Mouse (Mus musculus): Measurements from ENCODE around the gene Rfc5. TPM values are rescaled to one million over a fixed set of nuclear protein-coding genes. Genes with fewer than 3 reads are reported as not detected.

The Rfc5 gene
- total and polyA plus RNA-seq, 3 experiments = 6.7 to 10.0 (median 8.6) TPM

DNA sequence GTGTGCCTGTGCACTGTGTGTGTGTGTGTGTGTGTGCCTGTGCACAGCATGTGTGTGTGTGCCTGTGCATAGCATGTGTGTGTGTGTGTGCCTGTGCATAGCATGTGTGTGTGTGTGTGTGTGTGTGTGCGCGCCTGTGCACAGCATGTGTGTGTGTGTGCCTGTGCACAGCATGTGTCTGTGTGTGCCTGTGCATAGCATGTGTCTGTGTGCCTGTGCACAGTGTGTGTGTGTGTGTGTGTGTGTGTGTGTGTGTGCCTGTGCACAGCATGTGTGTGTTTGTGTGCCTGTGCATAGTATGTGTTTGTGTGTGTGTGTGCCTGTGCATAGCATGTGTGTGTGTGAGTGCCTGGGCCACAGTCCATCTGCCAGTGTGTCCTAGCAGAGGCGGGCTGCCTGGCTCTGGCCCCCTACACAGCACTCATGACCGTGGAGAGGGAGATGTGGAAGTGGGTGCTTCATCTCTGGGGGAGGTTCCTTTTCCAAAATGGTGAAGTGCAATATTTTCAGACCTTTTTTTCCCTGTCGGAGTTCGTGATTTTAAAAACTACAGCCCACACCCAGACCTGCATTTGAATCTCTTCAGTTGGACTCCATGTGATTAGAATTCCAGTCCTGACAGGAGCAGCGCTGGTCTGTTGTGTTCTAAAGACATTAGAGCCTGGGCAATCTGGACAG lies 14.3 kb downstream of the Rfc5 start:
- DNase-seq = no peak

DNA sequence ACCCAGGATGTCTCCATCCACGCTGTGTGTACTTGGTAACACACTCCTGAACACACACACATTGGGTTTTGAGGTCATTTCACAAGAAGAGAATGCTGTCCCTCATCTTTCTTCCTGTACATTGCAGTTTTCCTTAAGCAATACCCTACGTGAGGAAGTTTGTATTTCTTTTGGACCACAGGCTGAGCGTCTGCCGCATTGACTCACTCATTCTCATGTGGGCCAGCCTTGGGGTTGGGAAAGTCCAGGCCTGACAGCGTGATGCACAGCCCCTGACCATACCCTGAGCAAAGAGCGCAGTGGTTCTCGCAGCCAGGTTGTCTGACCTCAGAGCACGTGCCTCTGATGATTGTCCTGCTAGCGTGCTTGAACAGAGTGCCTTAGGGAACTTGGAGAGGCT lies 15.4 kb downstream of the Rfc5 start:
- no peak for DNase-seq

DNA sequence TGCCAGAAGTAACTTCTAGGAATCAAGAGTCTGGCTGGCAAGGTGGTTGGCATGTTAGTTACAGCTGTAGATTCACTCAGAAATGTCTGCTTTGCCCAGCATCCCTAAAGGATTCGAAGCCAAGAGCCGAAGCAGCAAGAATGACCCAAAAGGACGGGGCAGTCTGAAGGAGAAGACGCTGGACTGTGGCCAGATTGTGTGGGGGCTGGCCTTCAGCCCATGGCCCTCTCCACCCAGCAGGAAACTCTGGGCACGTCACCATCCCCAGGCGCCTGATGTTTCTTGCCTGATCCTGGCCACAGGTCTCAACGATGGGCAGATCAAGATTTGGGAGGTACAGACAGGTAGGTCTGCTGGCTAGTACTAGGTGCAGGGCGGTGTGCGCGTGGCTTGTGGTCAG lies 18.3 kb downstream of the Rfc5 start:
- peak; percentile 55 for DNase-seq

- no peak for DNase-seq
Measured at GRCm38 (mm10) chr5:117367206-117367605, 21.6 kb downstream of the Rfc5 start.

DNA sequence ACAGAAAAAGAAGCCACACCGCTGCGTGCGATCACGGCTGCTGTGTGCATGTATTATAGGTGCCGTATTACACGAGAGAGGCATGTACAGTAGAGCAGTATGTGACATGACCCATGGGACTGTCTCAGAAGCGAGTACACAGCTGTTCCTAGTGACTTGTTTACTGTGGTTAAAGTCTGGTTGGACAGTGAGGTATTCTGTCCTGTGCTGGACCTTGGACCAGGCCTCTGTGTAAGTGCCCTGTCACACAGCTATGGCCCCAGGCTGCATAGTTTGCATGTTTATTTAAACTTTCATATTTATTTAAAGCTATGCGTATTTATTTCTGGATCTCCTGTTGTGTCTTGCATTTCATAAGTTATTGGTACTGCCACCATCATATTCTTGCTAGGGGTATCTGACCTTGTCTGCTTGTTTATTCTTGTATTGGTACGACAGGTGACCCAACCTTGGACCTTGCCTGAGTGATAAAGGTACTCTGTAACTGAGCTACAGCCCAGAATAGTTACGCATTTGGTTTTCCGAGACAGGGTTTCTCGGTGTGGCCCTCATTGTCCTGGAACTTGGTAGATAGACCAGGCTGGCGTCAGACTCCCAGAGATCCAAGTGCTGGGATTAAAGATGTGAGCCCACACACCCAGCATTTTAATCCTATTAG lies 22.8 kb downstream of the Rfc5 start:
- DNase-seq = no peak

GRCm38 (mm10) chr5:117364821-117365220 lies 24.0 kb downstream of the Rfc5 start:
- DNase-seq = no peak

GRCm38 (mm10) chr5:117363066-117363782 lies 25.6 kb downstream of the Rfc5 start:
- peak; percentile 86 for DNase-seq

- DNase-seq = no peak
Measured at GRCm38 (mm10) chr5:117361590-117361989, 27.3 kb downstream of the Rfc5 start.

GRCm38 (mm10) chr5:117360631-117361541 lies 28.0 kb downstream of the Rfc5 start:
- DNase-seq = peak; percentile 64

GRCm38 (mm10) chr5:117360228-117360515 lies 28.7 kb downstream of the Rfc5 start:
- DNase-seq = no peak

GRCm38 (mm10) chr5:117359497-117360227 lies 29.2 kb downstream of the Rfc5 start:
- DNase-seq = peak; percentile 48

- peak; percentile 75 for DNase-seq
Measured at GRCm38 (mm10) chr5:117358725-117359124, 30.1 kb downstream of the Rfc5 start.

- DNase-seq = no peak
Measured at GRCm38 (mm10) chr5:117358248-117358630, 30.6 kb downstream of the Rfc5 start.

- peak; percentile 78 for DNase-seq
Measured at GRCm38 (mm10) chr5:117357478-117358247, 31.2 kb downstream of the Rfc5 start.

- DNase-seq = peak; percentile 94
Measured at GRCm38 (mm10) chr5:117357129-117357477, 31.7 kb downstream of the Rfc5 start, which contains the start of gene Wsb2. Gene Wsb2 (plus strand): TSS chr5:117357304.

GRCm38 (mm10) chr5:117356365-117357128 lies 32.3 kb downstream of the Rfc5 start:
- peak; percentile 87 for DNase-seq

- DNase-seq = no peak
Measured at GRCm38 (mm10) chr5:117355648-117356303, 33.1 kb downstream of the Rfc5 start.

GRCm38 (mm10) chr5:117354121-117354520 lies 34.7 kb downstream of the Rfc5 start:
- DNase-seq = no peak

GRCm38 (mm10) chr5:117348279-117348678 lies 40.6 kb downstream of the Rfc5 start:
- DNase-seq = peak; percentile 76
